Mouse (Mus musculus) CH12.LX (cell line): ENCODE data around the gene Arfip1.

Experiments
- CHD1 ChIP-seq: IDR thresholded peaks from 2 replicates; pipeline ENCODE4 v1.6.1; 2012; ENCODE audit warnings: low read depth, low read length, improper control_type of control experiment, inconsistent platforms
- CTCF ChIP-seq, 2 experiments: IDR thresholded peaks in 1 of 2; conservative IDR thresholded peaks in 1 of 2; 2 replicates each; pipeline ENCODE4 v1.5.1; 2011 to 2012; ENCODE audit warnings: low read depth in 2 of 2, low read length in 2 of 2, improper control_type of control experiment in 1 of 2, inconsistent platforms in 1 of 2, mild to moderate bottlenecking in 1 of 2, moderate library complexity in 1 of 2
- JUND ChIP-seq: conservative IDR thresholded peaks from 2 replicates; pipeline ENCODE4 v1.6.1; 2011; ENCODE audit warnings: low read depth, low read length, improper control_type of control experiment
- POLR2A ChIP-seq: IDR thresholded peaks from 2 replicates; pipeline ENCODE4 v1.6.1; 2011; ENCODE audit warnings: low read depth, mild to moderate bottlenecking, improper control_type of control experiment, low read length

DNA sequence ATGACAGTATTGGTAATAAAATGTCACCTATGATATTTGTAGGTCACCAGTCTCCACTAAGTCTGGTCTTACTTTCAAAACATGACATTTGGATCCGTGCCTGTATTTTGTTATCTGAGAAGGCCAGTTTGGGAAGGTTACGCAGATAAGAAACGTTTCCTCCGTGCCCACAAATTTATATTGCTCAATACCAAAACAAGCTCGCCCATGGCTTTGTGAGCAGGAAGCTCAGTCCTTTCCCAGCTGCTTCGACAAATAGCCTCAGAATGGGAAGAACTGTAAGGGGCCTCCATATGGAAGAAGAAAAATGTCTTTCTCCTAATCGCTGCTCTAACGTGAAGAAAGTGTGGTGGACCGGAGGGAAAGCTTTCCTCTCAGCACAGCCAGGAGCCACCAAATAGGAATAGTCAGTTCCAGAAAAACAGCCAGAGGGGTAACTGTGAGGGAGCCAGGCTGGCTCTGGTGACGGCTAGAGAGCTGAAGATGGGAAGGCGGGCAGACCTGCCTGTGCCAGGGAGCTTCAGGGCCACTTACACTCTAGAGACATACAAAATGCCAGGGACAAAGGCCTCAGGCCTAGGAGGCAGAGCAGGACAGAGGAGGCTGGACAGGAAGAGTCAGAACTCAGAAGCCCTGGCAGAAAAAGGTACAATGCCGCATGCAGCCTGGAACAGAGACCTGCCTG is 126.5 kb downstream of the Arfip1 start:
- no peak for TF ChIP-seq POLR2A
- TF ChIP-seq CTCF (conservative IDR thresholded peaks at IDR 0.05 in 1 of 2, IDR thresholded peaks at IDR 0.05 in 1 of 2; ENCODE audit: low read depth in 2 of 2, low read length in 2 of 2): no peak
- TF ChIP-seq CHD1: no peak
- no peak for TF ChIP-seq JUND
